Mouse (Mus musculus) effector memory CD4-positive, alpha-beta T cell, adult 7 months (primary cell): ENCODE measurements around the gene Hist1h3g. TPM values are rescaled to one million over a fixed set of nuclear protein-coding genes. Genes with fewer than 3 reads are reported as not detected.

Source experiments
- polyA plus RNA-seq: library from polyadenylated mRNA; unstranded; fragments of 100-300 nt; shearing (Covaris generic); gene quantifications from one replicate; pipeline ENCODE4 v1.2.1, GENCODE M21; 2017

Hist1h3g gene
- polyA plus RNA-seq, 1 experiment from 2014 or later: not detected

Other genes with a start within 250 kb of the Hist1h3g start
- 9.8 TPM for gene Zfp322a, start 166.2 kb upstream of the Hist1h3g start, polyA plus RNA-seq
- 14.3 TPM for gene Abt1, start 111.6 kb upstream of the Hist1h3g start, polyA plus RNA-seq
- 0.33 TPM for gene Btn1a1, start 69.5 kb upstream of the Hist1h3g start, polyA plus RNA-seq
- not detected for gene Btn2a2, start 46.6 kb upstream of the Hist1h3g start, polyA plus RNA-seq
- gene Hist1h4h, start 4.4 kb upstream of the Hist1h3g start, polyA plus RNA-seq: 1.2 TPM
- not detected for gene Hist1h2af, start 1.5 kb upstream of the Hist1h3g start, polyA plus RNA-seq
- 0.85 TPM for gene Hist1h2bh, start 8.0 kb downstream of the Hist1h3g start, polyA plus RNA-seq
- 0.99 TPM for gene Hist1h3f, start 8.6 kb downstream of the Hist1h3g start, polyA plus RNA-seq
- gene Hist1h4f, start 16.2 kb downstream of the Hist1h3g start, polyA plus RNA-seq: not detected
- 0.15 TPM for gene Hist1h1d, start 17.8 kb downstream of the Hist1h3g start, polyA plus RNA-seq
- gene Hist1h3e, start 26.9 kb downstream of the Hist1h3g start, polyA plus RNA-seq: 0.98 TPM
- 1.8 TPM for gene Hist1h2ae, start 35.8 kb downstream of the Hist1h3g start, polyA plus RNA-seq
- gene Hist1h2bg, start 36.0 kb downstream of the Hist1h3g start, polyA plus RNA-seq: not detected
- gene Hist1h2bf, start 38.8 kb downstream of the Hist1h3g start, polyA plus RNA-seq: not detected
- not detected for gene Hist1h2ad, start 39.0 kb downstream of the Hist1h3g start, polyA plus RNA-seq
- not detected for gene Hist1h3d, start 40.3 kb downstream of the Hist1h3g start, polyA plus RNA-seq
- gene Hist1h4d, start 46.2 kb downstream of the Hist1h3g start, polyA plus RNA-seq: 15.2 TPM
- 0.89 TPM for gene Hist1h2be, start 85.7 kb downstream of the Hist1h3g start, polyA plus RNA-seq
- gene Hist1h1e, start 87.1 kb downstream of the Hist1h3g start, polyA plus RNA-seq: 4.5 TPM
- gene Hist1h2ac, start 148.5 kb downstream of the Hist1h3g start, polyA plus RNA-seq: not detected
- gene Hist1h2bc, start 148.8 kb downstream of the Hist1h3g start, polyA plus RNA-seq: 12.6 TPM
- not detected for gene Hist1h1t, start 160.4 kb downstream of the Hist1h3g start, polyA plus RNA-seq
- 3.6 TPM for gene Hist1h4c, start 163.0 kb downstream of the Hist1h3g start, polyA plus RNA-seq
- not detected for gene Hfe, start 175.4 kb downstream of the Hist1h3g start, polyA plus RNA-seq
- gene Hist1h1c, start 203.4 kb downstream of the Hist1h3g start, polyA plus RNA-seq: 38.7 TPM
- not detected for gene Hist1h3c, start 210.2 kb downstream of the Hist1h3g start, polyA plus RNA-seq
- gene Hist1h2bb, start 211.3 kb downstream of the Hist1h3g start, polyA plus RNA-seq: not detected
- not detected for gene Hist1h2ab, start 215.7 kb downstream of the Hist1h3g start, polyA plus RNA-seq
- not detected for gene Hist1h3b, start 216.8 kb downstream of the Hist1h3g start, polyA plus RNA-seq
- gene Hist1h4b, start 221.6 kb downstream of the Hist1h3g start, polyA plus RNA-seq: 6.7 TPM
- 1.1 TPM for gene Hist1h4a, start 225.8 kb downstream of the Hist1h3g start, polyA plus RNA-seq
- 3.4 TPM for gene Hist1h3a, start 227.0 kb downstream of the Hist1h3g start, polyA plus RNA-seq
- gene Hist1h1a, start 228.2 kb downstream of the Hist1h3g start, polyA plus RNA-seq: not detected
- gene Trim38, start 234.5 kb downstream of the Hist1h3g start, polyA plus RNA-seq: not detected